Mouse (Mus musculus): ENCODE data around the gene Hey2.

Hey2 gene

GRCm38 (mm10) chr10:30842643-30843437 is at the start of gene Hey2:
TSS of gene Hey2 (minus strand) at chr10:30842801.
- under 1% methylated on average over 70 of the region's 70 CpGs for WGBS

GRCm38 (mm10) chr10:30883085-30883760 is 40.6 kb upstream of the Hey2 start:
- 51% methylated on average over 4 of the region's 4 CpGs for WGBS

- WGBS: 91% methylated on average over 10 of the region's 10 CpGs
Observed at GRCm38 (mm10) chr10:30881109-30881508, 38.5 kb upstream of the Hey2 start.

GRCm38 (mm10) chr10:30845101-30845825 is 2.7 kb upstream of the Hey2 start:
- WGBS: 56% methylated on average over 13 of the region's 13 CpGs

DNA sequence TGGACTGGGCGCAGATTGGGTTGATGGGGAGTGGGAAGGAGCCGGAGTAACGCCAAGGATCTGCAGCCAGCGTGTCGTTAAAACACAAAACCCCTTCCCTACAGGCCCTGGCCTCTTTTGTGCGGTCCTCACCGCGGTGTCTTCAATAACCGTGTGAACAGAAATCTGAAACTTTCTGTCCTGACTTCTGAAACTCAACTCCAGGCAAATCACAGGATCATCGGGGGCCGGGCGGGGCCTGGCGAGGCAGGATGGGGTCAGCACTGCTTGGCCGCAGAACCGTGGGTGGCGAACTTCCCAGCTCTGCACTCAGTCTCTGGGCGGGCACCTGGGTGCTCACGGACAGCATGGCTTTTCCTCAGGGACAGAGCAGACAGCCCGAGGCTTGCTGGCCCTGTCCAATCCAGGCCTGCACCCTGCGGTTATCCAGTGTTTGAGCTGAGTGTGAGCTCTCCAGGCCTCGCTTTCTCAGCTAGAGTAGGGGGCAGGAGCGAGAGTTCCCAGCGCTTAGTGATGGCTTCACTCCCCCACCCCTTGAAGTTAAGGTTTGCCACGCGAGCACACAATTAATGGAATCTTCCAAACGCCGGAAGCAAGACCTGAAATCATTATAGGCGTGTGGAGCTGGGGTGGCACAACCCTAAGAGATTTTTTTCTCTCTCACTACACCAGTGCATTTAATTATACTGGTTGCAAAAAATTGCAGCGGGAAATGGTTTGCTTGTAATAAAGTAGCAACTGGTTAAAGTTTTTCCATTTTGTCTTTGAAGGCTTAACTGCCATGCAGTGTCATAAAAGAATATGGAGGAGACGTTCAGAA is 1.8 kb upstream of the Hey2 start:
- WGBS: 31% methylated on average over 30 of the region's 30 CpGs

DNA sequence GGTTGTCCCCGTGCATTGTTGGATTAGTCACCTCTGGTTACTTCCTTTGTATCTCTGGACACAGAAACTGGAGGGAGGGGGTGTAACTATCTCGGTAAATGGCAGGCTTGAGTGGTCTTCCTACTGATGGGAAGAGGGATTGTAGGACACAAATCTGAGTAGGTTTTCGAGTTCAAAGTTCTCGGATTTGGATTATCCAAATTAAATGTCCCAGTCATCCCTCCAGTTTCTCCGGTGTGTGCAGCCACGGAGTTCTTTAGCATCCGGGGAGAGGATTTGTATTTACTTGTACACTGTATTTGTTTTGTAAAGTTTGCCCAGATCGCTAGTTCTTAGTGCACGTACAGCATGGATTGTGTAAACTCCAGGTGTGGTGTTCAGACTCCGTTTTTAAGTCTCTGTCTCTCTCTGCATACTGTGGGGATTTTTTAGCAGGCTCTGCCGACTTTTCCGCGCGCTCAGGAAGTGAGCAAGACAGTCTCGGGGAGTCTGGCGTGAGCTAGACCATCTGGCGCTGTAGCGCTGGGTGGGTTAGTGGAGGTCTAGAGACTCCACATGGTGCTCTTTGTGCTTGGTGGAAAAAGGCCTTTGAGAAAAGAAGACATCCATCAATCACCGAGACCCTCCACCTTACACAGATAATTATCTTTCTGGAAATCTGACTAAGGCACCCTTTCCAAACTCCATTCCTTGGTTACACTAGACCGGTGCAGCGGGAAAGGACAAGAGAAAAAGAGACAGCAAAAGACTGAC is 1.0 kb upstream of the Hey2 start:
- WGBS: 5% methylated on average over 21 of the region's 21 CpGs

DNA sequence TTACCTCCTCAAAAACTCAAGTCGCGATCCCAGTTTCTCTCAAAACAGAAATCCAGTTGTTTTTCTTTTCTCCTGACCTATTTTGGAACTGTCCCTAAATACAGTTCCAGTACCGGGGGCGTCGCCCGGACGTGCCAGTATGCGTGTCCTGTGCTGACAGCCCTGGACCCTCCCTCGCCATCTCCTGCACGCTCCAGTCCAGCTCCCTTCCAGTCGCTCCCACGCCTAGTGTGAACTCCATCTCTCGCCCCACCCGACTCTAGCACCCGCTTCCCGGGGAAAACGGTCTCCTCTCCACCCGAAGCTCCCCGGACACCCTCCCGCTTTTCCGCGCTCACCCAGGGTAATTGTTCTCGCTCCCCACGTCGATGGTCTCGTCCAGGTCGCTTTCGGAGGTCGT is 373 bp downstream of the Hey2 start:
- under 1% methylated on average over 29 of the region's 29 CpGs for WGBS

- WGBS: 87% methylated on average over 5 of the region's 5 CpGs
Observed at GRCm38 (mm10) chr10:30840824-30841223, 1.8 kb downstream of the Hey2 start.

GRCm38 (mm10) chr10:30838188-30838587 is 4.4 kb downstream of the Hey2 start:
- WGBS: 13% methylated on average over 1 of the region's 1 CpGs

- 5% methylated on average over 1 of the region's 1 CpGs for whole genome bisulfite sequencing
Observed at GRCm38 (mm10) chr10:30825049-30825448, 17.6 kb downstream of the Hey2 start.

DNA sequence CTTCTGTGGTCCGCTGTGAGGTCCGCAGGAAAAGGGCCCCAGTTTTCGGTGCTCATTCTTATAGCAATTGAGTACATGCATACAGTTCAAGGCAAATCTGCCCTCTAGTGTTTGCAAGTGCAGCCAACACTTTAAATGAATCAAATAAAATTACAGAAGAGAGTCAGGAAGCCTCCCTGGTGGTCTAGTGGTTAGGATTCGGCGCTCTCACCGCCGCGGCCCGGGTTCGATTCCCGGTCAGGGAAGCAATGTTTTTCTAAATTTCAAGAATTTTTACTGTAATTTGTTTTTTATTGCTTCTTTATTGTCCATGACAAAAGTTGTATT is 31.7 kb downstream of the Hey2 start:
- WGBS: under 1% methylated on average over 11 of the region's 11 CpGs

GRCm38 (mm10) chr10:30810247-30810966 is 32.2 kb downstream of the Hey2 start:
- WGBS: 9% methylated on average over 9 of the region's 9 CpGs

DNA sequence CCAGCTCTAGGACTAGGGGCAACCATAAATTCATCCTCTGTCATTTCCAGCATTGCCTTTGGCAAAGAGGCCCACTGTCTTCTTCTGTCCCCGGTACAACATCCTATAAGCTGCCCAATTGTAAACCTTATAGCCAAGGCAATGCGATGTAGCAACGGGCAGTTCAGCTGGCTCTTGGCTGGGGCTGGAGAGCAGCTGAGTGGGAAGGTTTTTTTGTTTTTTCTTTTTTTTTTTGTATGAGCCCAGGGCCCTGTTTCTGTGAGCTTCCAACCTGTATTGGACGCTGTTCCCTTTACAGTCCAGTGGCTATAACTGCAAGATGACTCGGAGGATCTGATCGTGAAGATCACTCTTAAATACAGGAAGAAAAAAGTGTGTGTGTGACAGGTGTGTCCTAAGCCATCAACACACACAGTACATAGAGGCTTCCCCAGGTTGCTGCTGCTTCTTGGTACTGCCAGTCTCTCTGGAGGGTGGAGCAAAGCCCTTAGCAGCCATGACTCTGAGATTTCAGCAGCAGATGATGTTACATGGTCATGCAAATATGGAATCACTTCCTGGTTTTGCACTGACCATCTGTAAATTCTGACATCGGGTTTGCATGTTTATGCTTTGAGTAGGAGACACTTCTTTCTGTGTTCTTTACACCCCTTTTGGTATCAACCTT is 38.9 kb downstream of the Hey2 start:
- whole genome bisulfite sequencing: 25% methylated on average over 7 of the region's 7 CpGs

DNA sequence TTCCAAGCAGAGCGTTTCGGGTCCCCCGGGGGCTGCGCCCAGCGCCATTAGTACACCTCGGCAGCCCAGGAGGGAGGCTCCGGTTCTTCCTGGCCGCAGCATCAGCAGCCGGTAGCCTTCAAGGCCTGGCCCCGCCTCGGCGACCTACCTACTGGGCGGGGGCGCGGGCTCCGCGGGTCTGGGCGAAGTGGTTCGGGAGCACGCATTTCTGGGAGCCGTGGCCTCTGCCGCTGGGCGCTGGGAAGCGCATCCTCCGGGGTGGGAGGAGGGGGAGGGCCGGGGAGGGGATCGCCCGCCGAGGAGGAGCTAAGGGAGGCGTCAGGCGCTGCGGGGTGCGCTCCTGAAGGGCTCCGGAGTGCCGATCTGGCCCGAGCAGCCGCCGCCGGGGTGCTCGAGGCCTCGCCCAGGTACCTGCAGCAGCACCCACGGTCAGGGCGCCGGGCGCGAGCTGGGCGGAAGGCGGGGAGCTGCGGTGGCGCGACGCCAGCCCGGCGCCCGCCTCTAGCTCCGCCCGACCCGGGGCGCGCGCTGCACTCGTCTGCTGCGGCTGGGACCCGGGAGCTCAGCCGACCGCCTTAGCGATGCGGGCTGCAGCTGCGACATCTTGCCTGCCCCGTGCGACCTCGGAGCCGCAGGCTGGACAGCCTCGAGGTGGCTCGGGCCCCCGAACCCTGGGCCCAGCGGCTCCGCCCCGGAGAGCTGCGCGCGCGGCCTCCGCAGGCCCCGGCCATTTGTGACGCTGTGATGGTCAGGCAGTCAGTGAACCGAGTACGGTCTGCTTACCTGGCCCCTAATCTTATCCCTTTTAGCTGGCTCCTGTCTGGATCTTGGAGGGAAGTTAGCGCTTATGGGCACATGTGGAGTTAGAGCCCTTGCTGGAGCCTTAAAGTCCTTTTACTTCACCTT is 39.7 kb downstream of the Hey2 start, which contains the start of gene Ncoa7:
TSS of gene Ncoa7 (minus strand) at position 646 of the 906 bp plus-strand sequence.
- WGBS: 1% methylated on average over 88 of the region's 89 CpGs

DNA sequence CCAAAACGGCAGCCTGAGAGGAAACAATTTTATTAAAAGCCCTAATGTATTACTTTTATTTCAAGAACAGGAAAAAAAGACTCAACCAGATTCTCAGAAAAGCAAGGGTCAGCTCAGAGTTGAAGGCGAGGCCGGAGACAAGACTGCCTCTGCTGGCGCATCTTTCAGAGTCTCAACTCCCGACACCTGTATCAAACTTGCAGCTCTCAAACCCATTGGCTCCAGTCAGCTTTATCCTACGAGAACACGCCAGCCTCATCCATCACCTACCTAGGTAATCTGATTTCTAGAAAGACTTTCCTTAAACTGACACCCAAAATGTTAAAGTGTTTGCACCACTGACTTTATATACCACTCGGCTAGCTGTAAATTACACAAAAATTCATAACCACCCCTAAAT is 40.6 kb downstream of the Hey2 start:
- 9% methylated on average over 8 of the region's 8 CpGs for WGBS

DNA sequence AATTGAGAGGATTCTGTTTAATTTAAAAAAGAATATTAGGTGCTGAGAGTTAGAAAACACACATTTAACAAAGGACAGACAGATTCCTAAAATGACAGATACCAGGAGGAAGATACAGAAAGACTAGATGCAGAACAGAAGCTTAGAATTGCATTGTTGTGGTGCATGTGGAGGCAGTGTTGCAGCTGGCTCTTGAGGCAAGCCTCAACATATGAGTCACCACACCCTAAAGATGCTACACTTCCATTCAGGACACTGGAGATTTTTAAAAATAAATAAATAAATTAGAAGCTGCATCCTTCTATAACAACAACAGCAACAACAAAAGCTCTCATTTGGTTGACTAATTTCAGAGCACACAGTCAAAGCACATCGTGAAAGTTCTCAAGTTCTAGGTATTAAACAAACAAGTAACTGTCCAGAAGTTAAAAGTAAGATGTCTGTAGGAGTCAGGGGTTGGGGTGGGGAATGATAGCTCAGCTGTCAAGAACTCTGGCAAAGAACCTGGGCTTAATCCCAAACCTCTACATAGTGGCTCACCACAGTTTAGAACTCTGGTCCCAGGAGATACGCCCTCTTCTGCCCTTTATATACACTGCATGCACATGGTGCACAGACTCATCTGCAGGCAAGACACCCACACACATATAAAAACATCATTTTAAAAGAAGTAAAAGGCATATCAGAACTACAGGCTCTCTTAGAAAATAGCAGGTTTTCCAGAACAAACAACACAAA is 42.7 kb downstream of the Hey2 start:
- WGBS: 66% methylated on average over 2 of the region's 2 CpGs

- WGBS: 82% methylated on average over 5 of the region's 5 CpGs
Observed at GRCm38 (mm10) chr10:30796469-30797261, 45.9 kb downstream of the Hey2 start.
